27 mouse cellular contexts compared by ENCODE assay signal in genomic region chr12:97525931-97526330, GRCm38 (mm10).
DNase-seq lines count a peak whose midpoint lies in the region; ATAC-seq lines count a peak whose summit lies in the region.
"Had no signal": no experiment of that assay in that cellular context is flagged by ENCODE, and none has a peak within 500 bp of the region (broad histone marks: within the 10 kb centered on the region; RNA-seq: fewer than 3 reads in every experiment).

No protein-coding gene starts in this region.

- no peaks in the 10 kb centered on the region for H3K36me3 ChIP-seq in heart, embryonic 12.5 days
- no peaks in the 10 kb centered on the region for H3K36me3 ChIP-seq in midbrain, embryonic 13.5 days
- H3K36me3 ChIP-seq: forebrain, embryonic 15.5 days; neural tube, embryonic 13.5 days had no signal

- no peak overlapping the region for H3K4me3 ChIP-seq in heart, embryonic 12.5 days
- no peak overlapping the region for H3K4me3 ChIP-seq in midbrain, embryonic 13.5 days (replicated peaks)
- H3K4me3 ChIP-seq: forebrain, embryonic 15.5 days; myocyte; neural tube, embryonic 13.5 days had no signal

- DNase-seq in heart, adult 18-20 months = peak; percentile 32 to 46
- no peak for DNase-seq in heart, postnatal 25 days (ENCODE audit: low spot score)
- peak; percentile 34 to 52 for DNase-seq in heart, postnatal 10 days
- no peak for DNase-seq in spleen, postnatal 10 days (ENCODE audit: low spot score in 2 of 2)
- DNase-seq: adrenal gland, postnatal 25 days; cerebellum, adult 18-20 months; cerebellum, postnatal 25 days; kidney, adult 9 months; kidney, postnatal 10 days; layer of hippocampus, postnatal 36 days; liver; lung, adult 2 months; lung, postnatal 10 days; right cerebral cortex, postnatal 4 days; thymus, postnatal 4 days had no signal

- intact Hi-C loops in heart, postnatal 25 days (cut with DNase I) = no loop called here
- intact Hi-C loops in heart, postnatal 10 days (cut with DNase I) = no loop called here

- no peak overlapping the region for H3K4me2 ChIP-seq in heart, embryonic 12.5 days
- H3K4me2 ChIP-seq in midbrain, embryonic 13.5 days (replicated peaks) = no peak overlapping the region
- H3K4me2 ChIP-seq: forebrain, embryonic 15.5 days; hindbrain, embryonic 14.5 days; neural tube, embryonic 13.5 days had no signal

- H3K9me3 ChIP-seq in heart, embryonic 12.5 days (replicated peaks) = no peaks in the 10 kb centered on the region
- no peaks in the 10 kb centered on the region for H3K9me3 ChIP-seq in midbrain, embryonic 13.5 days
- H3K9me3 ChIP-seq: forebrain, embryonic 15.5 days; neural tube, embryonic 13.5 days had no signal

- H3K27me3 ChIP-seq in heart, embryonic 12.5 days (replicated peaks) = no peaks in the 10 kb centered on the region
- no peaks in the 10 kb centered on the region for H3K27me3 ChIP-seq in midbrain, embryonic 13.5 days
- H3K27me3 ChIP-seq: forebrain, embryonic 15.5 days; neural tube, embryonic 13.5 days had no signal

- ATAC-seq in heart, embryonic 12.5 days (ENCODE audit: insufficient number of reproducible peaks, low FRiP score) = peak; percentile 36; the same call in 1 of the 2 replicates
- ATAC-seq in midbrain, embryonic 13.5 days = no peak
- ATAC-seq in frontal cortex, adult (ENCODE audit: low TSS enrichment) = no peak
- ATAC-seq: CD4-positive, CD25-positive, alpha-beta regulatory T cell, adult 4 months; forebrain, embryonic 15.5 days; intestine, postnatal 0 days; midbrain, embryonic 16.5 days had no signal

- WGBS in heart, embryonic 12.5 days = 5% methylated on average over 1 of the region's 1 CpGs
- WGBS in midbrain, embryonic 13.5 days = 54% methylated on average over 1 of the region's 1 CpGs

- H3K4me1 ChIP-seq in heart, embryonic 12.5 days (replicated peaks) = no peaks in the 10 kb centered on the region
- no peaks in the 10 kb centered on the region for H3K4me1 ChIP-seq in midbrain, embryonic 13.5 days (replicated peaks)
- H3K4me1 ChIP-seq: forebrain, embryonic 15.5 days; neural tube, embryonic 13.5 days had no signal

- H3K27ac ChIP-seq in heart, embryonic 12.5 days (ENCODE audit: poor library complexity, severe bottlenecking) = no peak overlapping the region
- H3K27ac ChIP-seq in midbrain, embryonic 13.5 days = no peak overlapping the region
- H3K27ac ChIP-seq: forebrain, embryonic 15.5 days; hindbrain, embryonic 14.5 days; liver, embryonic 14.5 days; macrophage; neural tube, embryonic 13.5 days had no signal

- no peak overlapping the region for H3K9ac ChIP-seq in heart, embryonic 12.5 days
- no peak overlapping the region for H3K9ac ChIP-seq in midbrain, embryonic 13.5 days (replicated peaks)
- H3K9ac ChIP-seq: forebrain, embryonic 15.5 days; hindbrain, embryonic 14.5 days; liver, embryonic 14.5 days; neural tube, embryonic 13.5 days had no signal

Comparison
In these comparisons a context has a peak if more than half of its experiments do, and no peak if none do; other contexts are left out.
1. DNase-seq: peak in heart, adult 18-20 months (2 of 2) and heart, postnatal 10 days (2 of 2); none in heart, postnatal 25 days (single experiment) and spleen, postnatal 10 days (0 of 2).